Mouse (Mus musculus) thymus, adult 2 months (tissue): ENCODE results near the gene Nudt12. TPM values are rescaled to one million over a fixed set of nuclear protein-coding genes. Genes with fewer than 3 reads are reported as not detected.

Experiments used
- DNase-seq: peaks from one replicate; pipeline ENCODE4 v3.0.0; 2021
- H3K27ac ChIP-seq: fragments of 200-500 bp; 2 replicates; pipeline ENCODE4 v1.5.1; 2012; ENCODE audit warnings: low read length, control low read depth; ENCODE audit not compliant: control insufficient read depth, insufficient read depth
- H3K27me3 ChIP-seq: fragments of 200-500 bp; 2 replicates; pipeline ENCODE4 v1.6.1; 2012; ENCODE audit warnings: mild to moderate bottlenecking, low read length, moderate library complexity, mixed read lengths; ENCODE audit not compliant: control insufficient read depth, insufficient read depth
- H3K36me3 ChIP-seq: fragments of 200-500 bp; 2 replicates; pipeline ENCODE4 v1.6.1; 2012; ENCODE audit warnings: mild to moderate bottlenecking, low read length, moderate library complexity; ENCODE audit not compliant: control insufficient read depth, insufficient read depth
- H3K4me1 ChIP-seq: fragments of 200-500 bp; replicated peaks from 2 replicates; pipeline ENCODE4 v1.6.1; 2012; ENCODE audit warnings: low read length; ENCODE audit not compliant: control insufficient read depth, insufficient read depth
- H3K4me3 ChIP-seq: fragments of 200-500 bp; 2 replicates; pipeline ENCODE4 v1.5.1; 2012; ENCODE audit warnings: mild to moderate bottlenecking, low read length, control low read depth, moderate library complexity; ENCODE audit not compliant: control insufficient read depth, insufficient read depth
- CTCF ChIP-seq: fragments of 200-500 bp; IDR thresholded peaks from 2 replicates; pipeline ENCODE4 v1.5.1; 2012; ENCODE audit warnings: mild to moderate bottlenecking, control low read depth, low read length, moderate library complexity, borderline replicate concordance; ENCODE audit not compliant: control insufficient read depth, poor library complexity, insufficient read depth; ENCODE audit errors: extremely low read depth
- POLR2A ChIP-seq: fragments of 200-500 bp; IDR thresholded peaks from 2 replicates; pipeline ENCODE4 v1.6.1; 2012; ENCODE audit warnings: mild to moderate bottlenecking, low read length, control low read depth, moderate library complexity; ENCODE audit not compliant: control insufficient read depth, poor library complexity, insufficient read depth; ENCODE audit errors: extremely low read depth
- WGBS: fragments of 180-500 bp; shearing (Covaris S2); methylation state at CpG from one replicate; pipeline ENCODE4 v1.1.7; 2018; 5-methylcytosine and 5-hydroxymethylcytosine counted together
- polyA plus RNA-seq: library from polyadenylated mRNA; depleted of rRNA; stranded (reverse); fragments of >200 nt; gene quantifications from 2 replicates; pipeline ENCODE4 v1.2.3, GENCODE M21; 2012; rRNA removed

The Nudt12 gene
- polyA plus RNA-seq, 1 experiment = 1.0 TPM

GRCm38 (mm10) chr17:58957055-58957454, 56.1 kb downstream of the Nudt12 start:
- no peaks in the 10 kb centered on the region for H3K27me3 ChIP-seq
- H3K4me1 ChIP-seq = no peaks in the 10 kb centered on the region
- no peaks in the 10 kb centered on the region for H3K36me3 ChIP-seq
- no peak overlapping the region for H3K4me3 ChIP-seq
- H3K27ac ChIP-seq = no peak overlapping the region
- DNase-seq = no peak
- TF ChIP-seq CTCF = no peak
- no peak for TF ChIP-seq POLR2A
- WGBS = 96% methylated on average over 1 of the region's 1 CpGs

Other genes starting within 250 kb of the Nudt12 start
- 0.23 TPM in 1 of 2 replicates, not detected in the other for gene Pdzph1, start 22.0 kb downstream of the Nudt12 start, polyA plus RNA-seq